In the genomic region with DNA sequence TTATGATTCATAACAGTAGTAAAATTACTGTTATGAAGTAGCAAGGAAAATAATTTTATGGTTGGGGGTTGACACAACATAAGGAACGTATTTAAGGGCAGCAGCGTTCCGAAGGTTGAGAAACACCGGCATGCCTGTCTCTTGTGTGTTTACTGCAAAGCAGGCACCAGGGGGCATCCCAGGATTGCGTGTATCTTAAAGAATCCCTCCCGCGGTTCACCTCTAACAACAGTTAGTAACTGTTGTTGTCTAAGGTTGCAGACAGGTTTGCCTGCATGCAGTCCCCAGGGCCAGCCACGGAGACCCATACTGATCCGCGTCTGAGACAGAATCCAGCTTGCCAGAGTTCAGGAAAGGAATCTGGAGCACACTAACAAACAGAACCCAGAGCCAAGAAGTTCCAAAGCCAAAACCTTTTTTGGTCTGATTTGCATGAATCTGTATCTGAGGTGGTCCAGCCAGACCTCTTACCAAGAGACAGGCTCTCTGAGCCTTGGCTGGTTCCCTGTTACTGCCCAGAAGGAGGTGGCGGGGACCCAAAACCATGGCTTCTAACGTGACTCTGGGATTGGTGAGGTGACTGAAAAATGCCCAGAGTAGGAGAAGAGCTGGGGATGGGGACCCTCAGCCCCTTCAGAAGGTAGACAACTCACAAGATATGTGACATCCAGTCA, we compare ENCODE assay signal across 9 mouse cellular contexts. TPM values are rescaled to one million over a fixed set of nuclear protein-coding genes. Genes with fewer than 3 reads are reported as not detected.
DNase-seq lines count a peak whose midpoint lies in the region; ATAC-seq lines count a peak whose summit lies in the region.
"Had no signal": no experiment of that assay in that cellular context is flagged by ENCODE, and none has a peak within 500 bp of the region (broad histone marks: within the 10 kb centered on the region; RNA-seq: fewer than 3 reads in every experiment).

No protein-coding gene starts in this region.

- no peak overlapping the region for H3K4me2 ChIP-seq in heart, embryonic 15.5 days

- no peaks in the 10 kb centered on the region for H3K9me3 ChIP-seq in heart, embryonic 15.5 days (replicated peaks)

- no peaks in the 10 kb centered on the region for H3K27me3 ChIP-seq in heart, embryonic 15.5 days

- no peak overlapping the region for H3K9ac ChIP-seq in heart, embryonic 15.5 days

- peak; percentile 14 for DNase-seq in cerebellum, adult 11 months
- peak; percentile 62 for DNase-seq in MEL-GATA-1-ER (ENCODE audit: extremely low read depth, low read depth)
- peak; percentile 49 to 73 for DNase-seq in cerebellum, postnatal 25 days
- peak; percentile 78 to 84 for DNase-seq in kidney, postnatal 4 days
- DNase-seq in spleen, postnatal 36 days (ENCODE audit: low spot score in 2 of 2), result peak; percentile 64 to 69

- H3K4me1 ChIP-seq in heart, embryonic 15.5 days (replicated peaks), result peaks cover 23% of the 10 kb centered on the region

- H3K27ac ChIP-seq in heart, embryonic 15.5 days, result no peak overlapping the region

- H3K4me3 ChIP-seq in heart, embryonic 15.5 days, result no peak overlapping the region
- H3K4me3 ChIP-seq: megakaryocyte, embryonic 14.5 days had no signal

- ATAC-seq in cerebellum, adult (ENCODE audit: insufficient number of reproducible peaks, low FRiP score, low TSS enrichment), result no peak
- ATAC-seq in heart, embryonic 15.5 days (replicated peaks; ENCODE audit: insufficient number of reproducible peaks, insufficient read depth, low FRiP score, low read depth), result peak; percentile 39; the same call in 1 of the 2 replicates
- peak; percentile 88 for ATAC-seq in megakaryocyte-erythroid progenitor cell, adult 5-6 weeks (replicated peaks; ENCODE audit: low FRiP score, low TSS enrichment, poor library complexity, severe bottlenecking)

- 24% methylated on average over 12 of the region's 12 CpGs for WGBS in heart, embryonic 15.5 days

- H3K36me3 ChIP-seq in heart, embryonic 15.5 days, result no peaks in the 10 kb centered on the region

RNA-seq across cellular contexts. Expression of a gene that starts 12.4 kb away (rescaled TPM):
- polyA plus RNA-seq in heart, embryonic 15.5 days (2015; fragmentation: Nextera tagmentation; extraction: Ambion mirVana), result 16.8 and 18.7 TPM in 2 replicates
- total RNA-seq in megakaryocyte-erythroid progenitor cell, adult 5-6 weeks (2014; fragmentation: Nextera tagmentation), result 28.7 and 37.9 TPM in 2 replicates
- total RNA-seq in megakaryocyte-erythroid progenitor cell, adult 5-6 weeks (2017), result 43.5 and 48.6 TPM in 2 replicates

RNA-seq across cellular contexts. Expression of a gene that starts 13.1 kb away (rescaled TPM):
- 0.86 and 3.5 TPM in 2 replicates for polyA plus RNA-seq in heart, embryonic 15.5 days (2015; fragmentation: Nextera tagmentation; extraction: Ambion mirVana)
- total RNA-seq in megakaryocyte-erythroid progenitor cell, adult 5-6 weeks (2014; fragmentation: Nextera tagmentation), result 0.87 TPM in 1 of 2 replicates, not detected in the other
- total RNA-seq in megakaryocyte-erythroid progenitor cell, adult 5-6 weeks (2017), result not detected in 2 replicates

RNA-seq across cellular contexts. Expression of a gene that starts 49.8 kb away (rescaled TPM):
- 20.0 and 24.0 TPM in 2 replicates for polyA plus RNA-seq in heart, embryonic 15.5 days (2015; fragmentation: Nextera tagmentation; extraction: Ambion mirVana)
- total RNA-seq in megakaryocyte-erythroid progenitor cell, adult 5-6 weeks (2014; fragmentation: Nextera tagmentation), result 12.0 and 13.1 TPM in 2 replicates
- total RNA-seq in megakaryocyte-erythroid progenitor cell, adult 5-6 weeks (2017), result 6.8 and 8.2 TPM in 2 replicates

Comparison
In these comparisons a context has a peak if more than half of its experiments do, and no peak if none do; other contexts are left out.
1. DNase-seq: peak in every context shown above with its lines; median percentile 81 in kidney, postnatal 4 days; 66 in spleen, postnatal 36 days; 62 in MEL-GATA-1-ER; 61 in cerebellum, postnatal 25 days; 14 in cerebellum, adult 11 months.